ENCODE assay signal across 20 mouse cellular contexts in the genomic region with DNA sequence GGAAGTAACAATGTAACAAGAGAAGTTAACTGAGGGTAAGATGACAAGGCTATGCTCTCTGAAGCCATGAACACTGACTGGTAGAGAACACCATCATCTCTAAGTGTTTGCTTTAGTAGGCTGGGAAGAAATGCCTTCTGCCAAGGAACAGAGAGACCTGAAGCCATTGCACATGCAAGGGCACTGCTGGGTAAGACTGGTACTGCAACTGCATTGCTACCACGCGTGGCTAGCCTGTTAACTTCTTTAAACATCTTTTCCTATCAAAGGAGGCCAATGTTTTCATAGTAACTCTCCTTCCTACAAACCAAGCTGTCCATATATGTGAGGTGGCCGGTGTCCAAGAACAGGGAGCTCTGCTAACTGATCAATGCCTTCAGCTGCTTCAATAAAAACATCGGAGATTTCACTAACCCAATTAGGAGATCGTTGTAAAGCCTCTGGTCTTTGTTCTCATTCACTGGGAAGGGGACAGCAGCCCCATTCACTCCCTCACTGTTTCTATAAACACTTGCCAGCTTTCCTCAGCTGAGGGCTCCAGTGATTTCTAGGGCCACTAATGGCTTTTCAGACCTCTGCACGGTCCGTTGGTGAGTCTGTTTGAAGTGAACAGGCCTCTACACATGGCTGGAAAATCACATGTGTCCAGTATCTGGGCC. TPM values are rescaled to one million over a fixed set of nuclear protein-coding genes. Genes with fewer than 3 reads are reported as not detected.
A peak's percentile ranks its signal among the peaks of the same experiment; 100 is the strongest.
DNase-seq lines count a peak whose midpoint lies in the region; ATAC-seq and TF ChIP-seq lines count a peak whose summit lies in the region.
"Had no signal": no experiment of that assay in that cellular context is flagged by ENCODE, and none has a peak within 500 bp of the region (broad histone marks: within the 10 kb centered on the region; RNA-seq: fewer than 3 reads in every experiment).

No protein-coding gene starts in this region.

- H3K9me3 ChIP-seq in hindbrain, postnatal 0 days (ENCODE audit: low read length): no peaks in the 10 kb centered on the region
- no peaks in the 10 kb centered on the region for H3K9me3 ChIP-seq in hindbrain, embryonic 13.5 days
- no peaks in the 10 kb centered on the region for H3K9me3 ChIP-seq in midbrain, embryonic 14.5 days (ENCODE audit: control insufficient read depth, low read length)
- no peaks in the 10 kb centered on the region for H3K9me3 ChIP-seq in midbrain, embryonic 10.5 days (replicated peaks)
- H3K9me3 ChIP-seq in forebrain, embryonic 10.5 days: no peaks in the 10 kb centered on the region
- no peaks in the 10 kb centered on the region for H3K9me3 ChIP-seq in heart, embryonic 10.5 days
- H3K9me3 ChIP-seq: intestine, embryonic 15.5 days; neural tube, embryonic 12.5 days had no signal

- peak; percentile 71; the same call in 1 of the 2 replicates for ATAC-seq in hindbrain, postnatal 0 days
- no peak for ATAC-seq in hindbrain, embryonic 13.5 days (ENCODE audit: low FRiP score)
- ATAC-seq in midbrain, embryonic 14.5 days (ENCODE audit: low FRiP score, low TSS enrichment): no peak
- ATAC-seq: activated CD4-positive, CD25-positive, alpha-beta regulatory T cell, adult 4 months; intestine, embryonic 15.5 days had no signal

- no peaks in the 10 kb centered on the region for H3K36me3 ChIP-seq in hindbrain, postnatal 0 days (ENCODE audit: insufficient read depth, low read length)
- H3K36me3 ChIP-seq in hindbrain, embryonic 13.5 days: no peaks in the 10 kb centered on the region
- H3K36me3 ChIP-seq in midbrain, embryonic 14.5 days (ENCODE audit: control insufficient read depth, insufficient read depth, low read length): no peaks in the 10 kb centered on the region
- H3K36me3 ChIP-seq in midbrain, embryonic 10.5 days: no peaks in the 10 kb centered on the region
- no peaks in the 10 kb centered on the region for H3K36me3 ChIP-seq in forebrain, embryonic 10.5 days (replicated peaks)
- no peaks in the 10 kb centered on the region for H3K36me3 ChIP-seq in heart, embryonic 10.5 days
- H3K36me3 ChIP-seq: intestine, embryonic 15.5 days; neural tube, embryonic 12.5 days had no signal

- no peaks in the 10 kb centered on the region for H3K4me1 ChIP-seq in hindbrain, postnatal 0 days (ENCODE audit: insufficient read depth, low read length)
- no peaks in the 10 kb centered on the region for H3K4me1 ChIP-seq in hindbrain, embryonic 13.5 days (replicated peaks)
- no peaks in the 10 kb centered on the region for H3K4me1 ChIP-seq in midbrain, embryonic 14.5 days (ENCODE audit: control insufficient read depth, insufficient read depth, low read length)
- peaks cover 6% of the 10 kb centered on the region for H3K4me1 ChIP-seq in midbrain, embryonic 10.5 days
- peaks cover 9% of the 10 kb centered on the region for H3K4me1 ChIP-seq in forebrain, embryonic 10.5 days
- H3K4me1 ChIP-seq in heart, embryonic 10.5 days: no peaks in the 10 kb centered on the region
- H3K4me1 ChIP-seq: intestine, embryonic 15.5 days; neural tube, embryonic 12.5 days had no signal

- no peaks in the 10 kb centered on the region for H3K27me3 ChIP-seq in hindbrain, postnatal 0 days (ENCODE audit: insufficient read depth, low read length)
- no peaks in the 10 kb centered on the region for H3K27me3 ChIP-seq in hindbrain, embryonic 13.5 days
- no peaks in the 10 kb centered on the region for H3K27me3 ChIP-seq in midbrain, embryonic 14.5 days (ENCODE audit: control insufficient read depth, insufficient read depth, low read length)
- H3K27me3 ChIP-seq in midbrain, embryonic 10.5 days (ENCODE audit: low read depth, poor library complexity, severe bottlenecking): no peaks in the 10 kb centered on the region
- no peaks in the 10 kb centered on the region for H3K27me3 ChIP-seq in forebrain, embryonic 10.5 days (ENCODE audit: poor library complexity, severe bottlenecking)
- H3K27me3 ChIP-seq in heart, embryonic 10.5 days (ENCODE audit: insufficient read depth, poor library complexity, severe bottlenecking): no peaks in the 10 kb centered on the region
- H3K27me3 ChIP-seq: intestine, embryonic 15.5 days; neural tube, embryonic 12.5 days had no signal

- TF ChIP-seq CTCF in hindbrain, postnatal 0 days (IDR thresholded peaks at IDR 0.05; ENCODE audit: low read depth): peak; percentile 46

- no peak overlapping the region for H3K4me2 ChIP-seq in hindbrain, postnatal 0 days (ENCODE audit: low read depth, low read length)
- H3K4me2 ChIP-seq in hindbrain, embryonic 13.5 days: no peak overlapping the region
- H3K4me2 ChIP-seq in midbrain, embryonic 14.5 days (ENCODE audit: low read length): no peak overlapping the region
- H3K4me2 ChIP-seq: intestine, embryonic 15.5 days; neural tube, embryonic 12.5 days had no signal

- 40% methylated on average over 7 of the region's 7 CpGs for WGBS in hindbrain, postnatal 0 days
- WGBS in hindbrain, embryonic 13.5 days: 52% methylated on average over 7 of the region's 7 CpGs
- 43% methylated on average over 7 of the region's 7 CpGs for WGBS in midbrain, embryonic 14.5 days
- 51% methylated on average over 7 of the region's 7 CpGs for WGBS in midbrain, embryonic 10.5 days
- WGBS in forebrain, embryonic 10.5 days: 45% methylated on average over 7 of the region's 7 CpGs
- WGBS in heart, embryonic 10.5 days: 77% methylated on average over 7 of the region's 7 CpGs

- H3K9ac ChIP-seq in hindbrain, postnatal 0 days (replicated peaks; ENCODE audit: low read length): no peak overlapping the region
- H3K9ac ChIP-seq in hindbrain, embryonic 13.5 days: no peak overlapping the region
- no peak overlapping the region for H3K9ac ChIP-seq in midbrain, embryonic 14.5 days (replicated peaks; ENCODE audit: low read length)
- H3K9ac ChIP-seq: intestine, embryonic 15.5 days; neural tube, embryonic 12.5 days had no signal

- no peak overlapping the region for H3K27ac ChIP-seq in hindbrain, postnatal 0 days
- H3K27ac ChIP-seq in hindbrain, embryonic 13.5 days: no peak overlapping the region
- H3K27ac ChIP-seq in midbrain, embryonic 14.5 days (replicated peaks; ENCODE audit: low read depth, low read length): no peak overlapping the region
- no peak overlapping the region for H3K27ac ChIP-seq in midbrain, embryonic 10.5 days (replicated peaks)
- H3K27ac ChIP-seq in forebrain, embryonic 10.5 days: no peak overlapping the region
- no peak overlapping the region for H3K27ac ChIP-seq in heart, embryonic 10.5 days
- H3K27ac ChIP-seq: intestine, embryonic 15.5 days; neural tube, embryonic 12.5 days had no signal

- no peak overlapping the region for H3K4me3 ChIP-seq in hindbrain, postnatal 0 days (ENCODE audit: low read length)
- H3K4me3 ChIP-seq in hindbrain, embryonic 13.5 days: no peak overlapping the region
- H3K4me3 ChIP-seq in midbrain, embryonic 14.5 days (replicated peaks; ENCODE audit: low read depth, low read length): no peak overlapping the region
- no peak overlapping the region for H3K4me3 ChIP-seq in midbrain, embryonic 10.5 days
- no peak overlapping the region for H3K4me3 ChIP-seq in forebrain, embryonic 10.5 days
- no peak overlapping the region for H3K4me3 ChIP-seq in heart, embryonic 10.5 days
- H3K4me3 ChIP-seq: intestine, embryonic 15.5 days; neural tube, embryonic 12.5 days had no signal

- peak; percentile 48 for DNase-seq in hindbrain, postnatal 0 days (ENCODE audit: low spot score)
- DNase-seq in midbrain, embryonic 14.5 days: peak; percentile 8
- DNase-seq in midbrain, embryonic 10.5 days (ENCODE audit: low spot score): no peak
- peak; percentile 18 for DNase-seq in forebrain, embryonic 10.5 days (ENCODE audit: extremely low spot score, low spot score)
- DNase-seq in layer of hippocampus, postnatal 36 days: peak; percentile 8
- no peak for DNase-seq in heart, embryonic 10.5 days (ENCODE audit: low spot score)
- DNase-seq in cerebellum, postnatal 14 days: no peak
- DNase-seq: gastrocnemius, postnatal 25 days; right cerebral cortex, postnatal 14 days had no signal

RNA-seq across cellular contexts. Expression of a gene that starts 11.5 kb away (rescaled TPM):
- total RNA-seq in hindbrain, postnatal 0 days (2014; rRNA removed): 1.1 TPM in 1 of 2 replicates, not detected in the other
- 2.3 and 2.7 TPM in 2 replicates for polyA plus RNA-seq in hindbrain, postnatal 0 days (2015; fragmentation: Nextera tagmentation; extraction: Ambion mirVana)
- polyA plus RNA-seq in hindbrain, embryonic 13.5 days (2015; fragmentation: Nextera tagmentation; extraction: Ambion mirVana): 0.56 and 1.5 TPM in 2 replicates
- polyA plus RNA-seq in midbrain, embryonic 14.5 days (2014; fragmentation: Nextera tagmentation; extraction: Ambion mirVana): not detected in 2 replicates
- 0.28 and 0.45 TPM in 2 replicates for polyA plus RNA-seq in midbrain, embryonic 10.5 days (2016; fragmentation: Nextera tagmentation; extraction: Ambion mirVana)
- polyA plus RNA-seq in forebrain, embryonic 10.5 days (2016; fragmentation: Nextera tagmentation; extraction: Ambion mirVana): 0.84 and 0.99 TPM in 2 replicates
- total RNA-seq in layer of hippocampus, postnatal 36 days (2021): not detected
- 0.16 TPM in 1 of 2 replicates, not detected in the other for polyA plus RNA-seq in heart, embryonic 10.5 days (2016; fragmentation: Nextera tagmentation; extraction: Ambion mirVana)
- total RNA-seq: common myeloid progenitor, adult 5-6 weeks; gastrocnemius, postnatal 25 days; liver, adult 2 months; megakaryocyte progenitor cell, adult 5-6 weeks; MEL had no signal
- polyA plus RNA-seq: activated CD4-positive, CD25-positive, alpha-beta regulatory T cell, adult 4 months; heart, embryonic 14.5 days; liver, adult 2 months; stomach, embryonic 14.5 days had no signal

RNA-seq across cellular contexts. Expression of a gene that starts 21.1 kb away (rescaled TPM):
- total RNA-seq in hindbrain, postnatal 0 days (2014; rRNA removed): not detected in 2 replicates
- polyA plus RNA-seq in hindbrain, postnatal 0 days (2015; fragmentation: Nextera tagmentation; extraction: Ambion mirVana): not detected in 2 replicates
- polyA plus RNA-seq in hindbrain, embryonic 13.5 days (2015; fragmentation: Nextera tagmentation; extraction: Ambion mirVana): not detected in 2 replicates
- polyA plus RNA-seq in midbrain, embryonic 14.5 days (2014; fragmentation: Nextera tagmentation; extraction: Ambion mirVana): not detected in 2 replicates
- polyA plus RNA-seq in midbrain, embryonic 10.5 days (2016; fragmentation: Nextera tagmentation; extraction: Ambion mirVana): not detected in 2 replicates
- polyA plus RNA-seq in forebrain, embryonic 10.5 days (2016; fragmentation: Nextera tagmentation; extraction: Ambion mirVana): not detected in 2 replicates
- not detected for total RNA-seq in layer of hippocampus, postnatal 36 days (2021)
- not detected in 2 replicates for polyA plus RNA-seq in heart, embryonic 10.5 days (2016; fragmentation: Nextera tagmentation; extraction: Ambion mirVana)
- total RNA-seq: common myeloid progenitor, adult 5-6 weeks; gastrocnemius, postnatal 25 days; liver, adult 2 months; megakaryocyte progenitor cell, adult 5-6 weeks; MEL had no signal
- polyA plus RNA-seq: activated CD4-positive, CD25-positive, alpha-beta regulatory T cell, adult 4 months; C2C12; heart, embryonic 14.5 days; intestine, embryonic 15.5 days; liver, adult 2 months; neural tube, embryonic 12.5 days; stomach, embryonic 14.5 days had no signal

RNA-seq across cellular contexts. Expression of a gene that starts 47.5 kb away (rescaled TPM):
- 23.0 and 23.3 TPM in 2 replicates for total RNA-seq in hindbrain, postnatal 0 days (2014; rRNA removed)
- polyA plus RNA-seq in hindbrain, postnatal 0 days (2015; fragmentation: Nextera tagmentation; extraction: Ambion mirVana): 11.2 and 11.4 TPM in 2 replicates
- 14.5 and 15.6 TPM in 2 replicates for polyA plus RNA-seq in hindbrain, embryonic 13.5 days (2015; fragmentation: Nextera tagmentation; extraction: Ambion mirVana)
- polyA plus RNA-seq in midbrain, embryonic 14.5 days (2014; fragmentation: Nextera tagmentation; extraction: Ambion mirVana): 18.7 and 19.2 TPM in 2 replicates
- polyA plus RNA-seq in midbrain, embryonic 10.5 days (2016; fragmentation: Nextera tagmentation; extraction: Ambion mirVana): 10.9 and 12.1 TPM in 2 replicates
- polyA plus RNA-seq in forebrain, embryonic 10.5 days (2016; fragmentation: Nextera tagmentation; extraction: Ambion mirVana): 10.2 and 11.5 TPM in 2 replicates
- total RNA-seq in layer of hippocampus, postnatal 36 days (2021): 10 to 100 TPM; 49.8 to 54.8 TPM
- 10.5 and 11.1 TPM in 2 replicates for polyA plus RNA-seq in heart, embryonic 10.5 days (2016; fragmentation: Nextera tagmentation; extraction: Ambion mirVana)

Comparison
In these comparisons a context has a peak if more than half of its experiments do, and no peak if none do; other contexts are left out.
1. DNase-seq: peak in hindbrain, postnatal 0 days (single experiment), midbrain, embryonic 14.5 days (single experiment), forebrain, embryonic 10.5 days (single experiment) and layer of hippocampus, postnatal 36 days (2 of 2); none in midbrain, embryonic 10.5 days (single experiment), heart, embryonic 10.5 days (single experiment) and cerebellum, postnatal 14 days (0 of 2).